Mouse (Mus musculus): ENCODE results near the gene Nfia. TPM values are rescaled to one million over a fixed set of nuclear protein-coding genes. Genes with fewer than 3 reads are reported as not detected.

Nfia gene
- polyA plus RNA-seq, 1 experiment from 2014 or later, result 15.9 TPM

DNA sequence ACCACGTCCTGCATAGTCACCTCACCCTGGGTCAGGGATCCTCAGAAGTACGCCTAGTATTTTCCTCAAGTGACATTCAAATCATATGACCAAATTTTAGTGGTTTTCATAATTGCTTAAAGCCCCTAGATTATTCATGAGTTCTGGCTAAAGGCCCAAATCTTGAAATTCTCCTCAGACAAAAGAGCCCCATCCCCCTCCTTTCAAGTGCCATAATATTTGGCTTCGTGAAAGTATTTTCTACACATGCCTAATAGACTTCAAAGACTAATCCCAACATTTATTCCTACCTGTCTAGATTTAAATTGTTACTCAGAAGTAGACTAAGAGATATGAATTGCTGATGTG, 154.7 kb downstream of the Nfia start:
- Histone ChIP-seq H3K4me1 (replicated peaks; ENCODE audit: control insufficient read depth, insufficient read depth, low read length) (no peaks in the 10 kb centered on the region; the same call in 1 of the 2 replicates), H3K9me3 (ENCODE audit: control insufficient read depth) (no peaks in the 10 kb centered on the region), H3K27ac (ENCODE audit: low read depth, low read length) (no peak overlapping the region), H3K4me3 (ENCODE audit: low read depth, low read length) (no peak overlapping the region), H3K27me3 (replicated peaks; ENCODE audit: control insufficient read depth, insufficient read depth, low read length) (no peaks in the 10 kb centered on the region), H3K9ac (ENCODE audit: low read depth, low read length) (no peak overlapping the region), H3K4me2 (replicated peaks; ENCODE audit: low read depth) (no peak overlapping the region), H3K36me3 (ENCODE audit: control insufficient read depth, insufficient read depth) (no peaks in the 10 kb centered on the region)
- no peak for TF ChIP-seq CTCF (IDR thresholded peaks at IDR 0.05; ENCODE audit: low read depth)
- 63% methylated on average over 3 of the region's 3 CpGs for WGBS
- no peak for ATAC-seq

DNA sequence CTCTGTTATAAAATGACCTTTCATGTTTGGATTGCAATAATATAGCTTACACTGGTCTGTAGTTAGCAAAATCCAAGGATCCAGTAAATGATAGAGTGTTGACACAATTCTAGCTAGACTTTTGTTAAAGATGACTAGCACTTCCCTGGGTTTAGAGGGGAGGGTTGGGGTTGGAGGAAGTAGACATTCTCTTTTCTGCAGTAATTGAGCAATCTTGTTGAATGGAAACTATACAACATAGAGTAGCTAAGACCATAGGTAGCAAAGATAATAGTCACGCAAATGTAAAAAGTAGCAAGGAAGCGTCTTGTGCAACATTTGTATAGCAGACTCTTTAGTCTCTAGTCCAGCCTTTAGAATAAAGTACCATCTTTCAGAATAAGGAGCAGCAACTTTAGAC, 163.8 kb downstream of the Nfia start:
- H3K27ac ChIP-seq (ENCODE audit: low read depth, low read length), result no peak overlapping the region
- WGBS, result 89% methylated on average over 2 of the region's 2 CpGs
- no peak overlapping the region for H3K4me3 ChIP-seq (ENCODE audit: low read depth, low read length)
- no peaks in the 10 kb centered on the region for H3K9me3 ChIP-seq (ENCODE audit: control insufficient read depth)
- TF ChIP-seq CTCF (IDR thresholded peaks at IDR 0.05; ENCODE audit: low read depth), result no peak
- no peaks in the 10 kb centered on the region for H3K36me3 ChIP-seq (ENCODE audit: control insufficient read depth, insufficient read depth)
- H3K4me2 ChIP-seq (replicated peaks; ENCODE audit: low read depth), result no peak overlapping the region
- H3K4me1 ChIP-seq (replicated peaks; ENCODE audit: control insufficient read depth, insufficient read depth, low read length), result no peaks in the 10 kb centered on the region
- no peak for ATAC-seq
- no peak overlapping the region for H3K9ac ChIP-seq (ENCODE audit: low read depth, low read length)
- no peaks in the 10 kb centered on the region for H3K27me3 ChIP-seq (replicated peaks; ENCODE audit: control insufficient read depth, insufficient read depth, low read length)

DNA sequence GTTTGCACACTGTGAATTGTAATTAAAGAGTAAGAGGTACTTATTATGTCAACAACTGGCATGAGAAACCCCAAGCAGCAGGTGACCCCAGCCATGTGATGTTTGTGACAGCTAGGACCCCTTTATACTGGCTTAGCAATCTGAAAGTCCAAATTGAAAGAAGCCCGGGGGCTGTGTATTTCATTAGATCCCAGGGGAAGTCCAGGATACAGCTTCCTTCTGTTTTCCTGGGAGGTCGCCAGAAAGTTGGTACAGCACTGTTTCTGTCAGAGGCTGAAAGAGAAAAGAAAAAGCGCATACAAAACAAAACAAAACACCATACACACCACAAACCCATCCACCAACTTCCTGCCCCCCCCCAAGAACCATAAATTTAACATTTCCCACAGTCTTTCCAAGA, 164.4 kb downstream of the Nfia start:
- 66% methylated on average over 3 of the region's 3 CpGs for WGBS
- Histone ChIP-seq H3K9ac (ENCODE audit: low read depth, low read length) (no peak overlapping the region), H3K27me3 (replicated peaks; ENCODE audit: control insufficient read depth, insufficient read depth, low read length) (no peaks in the 10 kb centered on the region), H3K9me3 (ENCODE audit: control insufficient read depth) (no peaks in the 10 kb centered on the region), H3K4me1 (replicated peaks; ENCODE audit: control insufficient read depth, insufficient read depth, low read length) (no peaks in the 10 kb centered on the region), H3K4me3 (ENCODE audit: low read depth, low read length) (no peak overlapping the region), H3K27ac (ENCODE audit: low read depth, low read length) (no peak overlapping the region), H3K36me3 (ENCODE audit: control insufficient read depth, insufficient read depth) (no peaks in the 10 kb centered on the region), H3K4me2 (replicated peaks; ENCODE audit: low read depth) (no peak overlapping the region)
- no peak for ATAC-seq
- no peak for TF ChIP-seq CTCF (IDR thresholded peaks at IDR 0.05; ENCODE audit: low read depth)

DNA sequence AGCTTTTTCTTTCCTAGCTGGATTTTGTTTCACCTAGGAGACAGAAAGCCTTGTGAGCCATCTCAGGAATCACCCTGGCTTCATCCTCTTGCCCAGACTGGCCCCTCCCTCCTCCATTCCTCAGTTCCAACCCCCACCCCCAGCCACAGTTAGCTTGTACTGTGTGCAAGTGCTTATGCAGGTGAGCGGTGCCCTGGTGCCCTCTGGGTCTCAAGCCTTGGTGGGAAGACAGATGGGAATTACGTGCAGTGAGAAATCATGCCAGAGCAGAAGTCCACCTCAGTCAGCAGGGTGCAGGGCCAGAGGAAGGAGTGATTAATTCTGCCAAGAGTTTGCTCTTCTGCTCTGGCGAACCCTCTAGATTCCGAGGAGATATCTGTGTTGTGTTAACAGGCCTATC, 167.0 kb downstream of the Nfia start:
- TF ChIP-seq CTCF (IDR thresholded peaks at IDR 0.05; ENCODE audit: low read depth), result no peak
- ATAC-seq, result no peak
- Histone ChIP-seq H3K4me1 (replicated peaks; ENCODE audit: control insufficient read depth, insufficient read depth, low read length) (no peaks in the 10 kb centered on the region), H3K27me3 (replicated peaks; ENCODE audit: control insufficient read depth, insufficient read depth, low read length) (no peaks in the 10 kb centered on the region), H3K9me3 (ENCODE audit: control insufficient read depth) (no peaks in the 10 kb centered on the region), H3K4me3 (ENCODE audit: low read depth, low read length) (no peak overlapping the region), H3K27ac (ENCODE audit: low read depth, low read length) (no peak overlapping the region), H3K36me3 (ENCODE audit: control insufficient read depth, insufficient read depth) (no peaks in the 10 kb centered on the region), H3K9ac (ENCODE audit: low read depth, low read length) (no peak overlapping the region), H3K4me2 (replicated peaks; ENCODE audit: low read depth) (no peak overlapping the region)
- 56% methylated on average over 4 of the region's 4 CpGs for WGBS

DNA sequence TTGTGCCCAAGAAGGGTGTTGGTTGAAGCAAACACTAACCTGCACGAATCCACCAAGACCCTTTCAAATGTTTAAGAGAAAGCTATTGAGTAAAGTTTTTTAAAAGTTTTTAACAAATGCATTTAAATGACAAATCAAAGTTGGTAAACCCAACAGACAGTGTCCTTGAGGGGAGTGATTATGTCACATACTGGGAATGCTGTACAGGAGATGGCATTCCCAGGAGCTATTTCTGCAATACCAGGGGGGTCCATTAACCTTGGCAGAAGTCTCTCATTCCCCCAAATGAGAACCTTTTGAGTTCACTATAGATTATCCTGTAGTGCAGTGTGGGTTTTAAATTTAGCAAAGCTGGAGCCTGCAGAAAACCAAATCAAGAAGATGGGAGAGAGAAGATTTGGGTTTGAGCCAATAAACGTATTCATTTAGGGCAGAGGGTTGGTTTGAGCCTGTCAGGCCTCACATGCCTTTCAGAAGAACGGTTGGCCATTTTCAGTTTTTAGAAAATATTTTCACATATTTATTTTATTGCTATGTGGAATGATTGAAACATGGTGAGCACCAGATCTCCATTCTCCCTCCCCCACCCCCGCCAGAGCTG, 167.5 kb downstream of the Nfia start:
- H3K9me3 ChIP-seq (ENCODE audit: control insufficient read depth), result no peaks in the 10 kb centered on the region
- no peaks in the 10 kb centered on the region for H3K4me1 ChIP-seq (replicated peaks; ENCODE audit: control insufficient read depth, insufficient read depth, low read length)
- no peak overlapping the region for H3K4me3 ChIP-seq (ENCODE audit: low read depth, low read length)
- H3K4me2 ChIP-seq (replicated peaks; ENCODE audit: low read depth), result no peak overlapping the region
- no peak for TF ChIP-seq CTCF (IDR thresholded peaks at IDR 0.05; ENCODE audit: low read depth)
- no peak for ATAC-seq
- no peaks in the 10 kb centered on the region for H3K27me3 ChIP-seq (replicated peaks; ENCODE audit: control insufficient read depth, insufficient read depth, low read length)
- WGBS, result 68% methylated on average over 4 of the region's 4 CpGs
- H3K9ac ChIP-seq (ENCODE audit: low read depth, low read length), result no peak overlapping the region
- H3K27ac ChIP-seq (ENCODE audit: low read depth, low read length), result no peak overlapping the region
- H3K36me3 ChIP-seq (ENCODE audit: control insufficient read depth, insufficient read depth), result no peaks in the 10 kb centered on the region

DNA sequence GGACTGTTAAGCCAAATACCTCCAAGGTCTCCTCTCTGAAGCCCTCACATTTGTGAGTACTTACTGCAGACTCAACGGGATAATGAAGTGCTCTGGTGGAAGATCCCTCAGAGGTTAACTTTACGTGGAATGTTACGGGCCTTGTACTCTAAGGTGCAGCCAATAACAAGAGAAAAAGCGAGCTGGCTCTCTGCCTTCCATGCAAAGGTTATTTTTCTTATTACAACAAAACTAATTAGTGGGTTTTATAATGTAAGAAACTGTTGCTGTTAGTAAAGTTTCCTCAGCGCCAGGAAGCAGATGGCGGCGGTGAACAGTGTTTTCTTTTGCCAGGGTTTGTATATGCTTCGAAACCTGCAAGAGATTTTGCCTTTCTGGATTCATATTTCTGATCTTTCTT, 169.1 kb downstream of the Nfia start:
- H3K27ac ChIP-seq (ENCODE audit: low read depth, low read length), result no peak overlapping the region
- no peak for TF ChIP-seq CTCF (IDR thresholded peaks at IDR 0.05; ENCODE audit: low read depth)
- H3K4me2 ChIP-seq (replicated peaks; ENCODE audit: low read depth), result no peak overlapping the region

DNA sequence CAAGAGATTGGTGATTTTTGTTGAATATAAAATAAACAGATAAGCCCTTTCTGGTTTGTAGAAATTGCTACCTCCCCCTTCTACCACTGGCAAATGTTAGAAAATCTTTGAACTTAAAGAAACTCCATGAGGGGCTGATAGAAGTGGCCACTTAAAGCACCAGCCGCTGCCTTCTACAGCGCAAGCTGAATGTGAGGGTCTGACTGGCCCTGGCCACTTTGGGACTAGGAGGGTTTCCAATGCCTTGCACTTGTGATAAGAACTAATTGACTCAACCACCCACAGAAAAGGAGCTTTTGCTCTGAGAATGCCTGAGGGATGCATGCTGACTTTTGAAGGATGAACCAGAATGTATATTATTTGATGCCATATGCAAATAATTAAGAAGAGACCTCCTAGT, 171.8 kb downstream of the Nfia start:
- TF ChIP-seq CTCF (IDR thresholded peaks at IDR 0.05; ENCODE audit: low read depth), result no peak
- ATAC-seq, result no peak

More for the DNA sequence above, 169.1 kb downstream of the Nfia start:
- Histone ChIP-seq H3K9ac (ENCODE audit: low read depth, low read length) (no peak overlapping the region), H3K36me3 (ENCODE audit: control insufficient read depth, insufficient read depth) (no peaks in the 10 kb centered on the region), H3K4me3 (ENCODE audit: low read depth, low read length) (no peak overlapping the region), H3K27me3 (replicated peaks; ENCODE audit: control insufficient read depth, insufficient read depth, low read length) (no peaks in the 10 kb centered on the region), H3K9me3 (ENCODE audit: control insufficient read depth) (no peaks in the 10 kb centered on the region), H3K4me1 (replicated peaks; ENCODE audit: control insufficient read depth, insufficient read depth, low read length) (no peaks in the 10 kb centered on the region)
- WGBS, result 60% methylated on average over 8 of the region's 8 CpGs
- no peak for ATAC-seq

More for the DNA sequence above, 171.8 kb downstream of the Nfia start:
- Histone ChIP-seq H3K9me3 (ENCODE audit: control insufficient read depth) (no peaks in the 10 kb centered on the region), H3K9ac (ENCODE audit: low read depth, low read length) (no peak overlapping the region), H3K4me2 (replicated peaks; ENCODE audit: low read depth) (no peak overlapping the region), H3K4me1 (replicated peaks; ENCODE audit: control insufficient read depth, insufficient read depth, low read length) (no peaks in the 10 kb centered on the region), H3K4me3 (ENCODE audit: low read depth, low read length) (no peak overlapping the region), H3K36me3 (ENCODE audit: control insufficient read depth, insufficient read depth) (no peaks in the 10 kb centered on the region), H3K27me3 (replicated peaks; ENCODE audit: control insufficient read depth, insufficient read depth, low read length) (no peaks in the 10 kb centered on the region), H3K27ac (ENCODE audit: low read depth, low read length) (no peak overlapping the region)
- WGBS, result 92% methylated on average over 2 of the region's 2 CpGs

Measured in intestine, postnatal 0 days (tissue).